Mouse (Mus musculus): Measurements from ENCODE around the gene Sult2b1.
A peak's percentile ranks its signal among the peaks of the same experiment; 100 is the strongest.

GRCm38 (mm10) chr7:45801348-45801747 is 16.9 kb upstream of the Sult2b1 start:
- TF ChIP-seq CTCF (IDR thresholded peaks at IDR 0.05; ENCODE audit: low read depth) (peak; percentile 100), EP300 (IDR thresholded peaks at IDR 0.05; ENCODE audit: low read depth) (no peak)

Measured in heart, postnatal 0 days (tissue).